Mouse (Mus musculus): ENCODE results near the gene Hes1. TPM values are rescaled to one million over a fixed set of nuclear protein-coding genes. Genes with fewer than 3 reads are reported as not detected.

Hes1 gene
- polyA plus RNA-seq, 1 experiment: 35.8 TPM

DNA sequence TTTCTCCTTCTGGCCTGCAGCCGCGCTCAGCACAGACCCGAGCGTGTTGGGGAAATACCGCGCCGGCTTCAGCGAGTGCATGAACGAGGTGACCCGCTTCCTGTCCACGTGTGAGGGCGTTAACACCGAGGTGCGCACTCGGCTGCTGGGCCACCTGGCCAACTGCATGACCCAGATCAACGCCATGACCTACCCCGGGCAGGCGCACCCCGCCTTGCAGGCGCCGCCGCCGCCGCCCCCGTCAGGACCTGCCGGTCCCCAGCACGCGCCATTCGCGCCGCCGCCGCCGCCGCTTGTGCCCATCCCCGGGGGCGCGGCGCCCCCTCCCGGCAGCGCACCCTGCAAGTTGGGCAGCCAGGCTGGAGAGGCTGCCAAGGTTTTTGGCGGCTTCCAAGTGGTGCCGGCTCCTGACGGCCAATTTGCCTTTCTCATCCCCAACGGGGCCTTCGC lies 2.7 kb downstream of the Hes1 start:
- peak overlapping the region; percentile 40 for H3ac ChIP-seq (ENCODE audit: control insufficient read depth, insufficient read length)
- H3K4me2 ChIP-seq (ENCODE audit: low read depth): peak overlapping the region; percentile 78
- H3K36me3 ChIP-seq (ENCODE audit: control insufficient read depth, insufficient read depth): no peaks in the 10 kb centered on the region
- no peak for TF ChIP-seq SRF (IDR thresholded peaks at IDR 0.05; ENCODE audit: control insufficient read depth, insufficient read length, low read depth)
- no peak for TF ChIP-seq TCF12 (IDR thresholded peaks at IDR 0.05; ENCODE audit: insufficient read depth, poor library complexity, severe bottlenecking)
- TF ChIP-seq TCF3 (IDR thresholded peaks at IDR 0.05; ENCODE audit: insufficient read length, low read depth): peak; percentile 29
- TF ChIP-seq E2F4 (IDR thresholded peaks at IDR 0.05; ENCODE audit: insufficient read depth): no peak
- peak in 1 of 3 experiments; percentile 4 for TF ChIP-seq MYOG (IDR thresholded peaks at IDR 0.05; ENCODE audit: control insufficient read depth in 1 of 3, insufficient read depth in 1 of 3, insufficient read length in 2 of 3, low read depth in 2 of 3)
- peak; percentile 76 for TF ChIP-seq POLR2A (IDR thresholded peaks at IDR 0.05; ENCODE audit: insufficient read length, low read depth)
- peak in 1 of 3 experiments; percentile 65 for TF ChIP-seq MYOD1 (IDR thresholded peaks at IDR 0.05; ENCODE audit: control insufficient read depth in 1 of 3, insufficient read length in 2 of 3, low read depth in 2 of 3)
- TF ChIP-seq REST (IDR thresholded peaks at IDR 0.05; ENCODE audit: insufficient read depth, insufficient read length): no peak
- no peak for TF ChIP-seq USF1 (IDR thresholded peaks at IDR 0.05; ENCODE audit: low read depth)
- TF ChIP-seq POLR2AphosphoS2 (IDR thresholded peaks at IDR 0.05; ENCODE audit: insufficient read length, low read depth): peak; percentile 94
- TF ChIP-seq MAX (IDR thresholded peaks at IDR 0.05; ENCODE audit: low read depth): no peak
- TF ChIP-seq CEBPB (IDR thresholded peaks at IDR 0.05; ENCODE audit: insufficient read depth, poor library complexity, severe bottlenecking): no peak
- H3K27me3 ChIP-seq (ENCODE audit: control insufficient read depth, insufficient read depth, insufficient read length): no peaks in the 10 kb centered on the region
- H3K4me3 ChIP-seq: peak overlapping the region; percentile 99
- H3K79me2 ChIP-seq (ENCODE audit: control insufficient read depth, insufficient read depth): peaks cover 29% of the 10 kb centered on the region

DNA sequence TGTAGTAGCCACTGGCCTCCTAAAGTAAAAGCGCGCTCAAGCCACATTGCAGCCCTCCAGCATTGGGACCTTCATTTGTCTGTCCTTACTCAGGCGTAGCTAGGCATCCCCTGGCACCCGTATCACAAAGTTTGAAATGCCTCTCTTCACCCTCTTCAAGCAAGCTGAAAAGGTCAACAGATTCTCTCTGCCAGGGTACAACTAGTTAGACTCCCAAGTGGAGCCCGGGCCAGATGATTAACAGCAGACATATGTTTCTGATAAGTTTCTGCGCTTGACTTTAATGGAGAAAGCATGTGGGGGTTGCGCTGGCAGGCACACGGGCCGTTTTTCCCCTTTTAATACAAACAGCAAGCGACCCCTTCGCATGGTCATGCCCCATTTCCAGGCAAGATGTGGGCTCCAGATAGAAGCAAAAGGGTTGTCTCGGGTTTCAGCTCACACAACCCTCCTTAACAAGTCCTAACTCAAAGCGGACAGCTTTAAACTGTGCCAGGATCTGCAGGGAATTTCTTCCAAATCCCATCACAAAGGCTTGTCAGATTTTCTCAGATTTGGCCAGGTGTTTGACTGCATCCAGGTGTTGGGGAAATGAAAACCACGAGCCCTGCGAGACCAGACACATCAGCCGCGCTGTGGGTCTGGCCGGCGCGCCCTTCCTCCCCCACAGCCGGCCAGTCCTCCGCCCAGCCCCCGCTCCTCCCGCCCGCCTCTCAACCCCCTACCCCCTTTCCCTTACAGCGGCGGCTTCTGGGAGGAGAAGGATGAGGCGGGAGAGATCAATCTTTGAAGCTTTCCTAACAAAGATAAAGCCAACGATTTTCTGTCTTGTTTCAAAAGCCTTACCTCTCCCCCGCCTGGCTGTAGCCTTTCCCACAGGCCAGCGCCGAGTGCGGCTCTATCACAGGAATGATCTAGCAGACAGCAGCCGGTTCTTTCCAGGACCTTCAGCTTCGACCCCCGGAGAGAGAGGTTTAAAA lies 4.1 kb downstream of the Hes1 start:
- Histone ChIP-seq H3K4me2 (ENCODE audit: low read depth) (peak overlapping the region; percentile 78), H3K79me2 (ENCODE audit: control insufficient read depth, insufficient read depth) (peaks cover 29% of the 10 kb centered on the region), H3K27me3 (ENCODE audit: control insufficient read depth, insufficient read depth, insufficient read length) (no peaks in the 10 kb centered on the region), H3K4me3 (peak overlapping the region; percentile 99), H3K36me3 (ENCODE audit: control insufficient read depth, insufficient read depth) (no peaks in the 10 kb centered on the region), H3ac (ENCODE audit: control insufficient read depth, insufficient read length) (no peak overlapping the region)
- TF ChIP-seq MYOD1 (IDR thresholded peaks at IDR 0.05; ENCODE audit: control insufficient read depth in 1 of 3, insufficient read length in 2 of 3, low read depth in 2 of 3) (peak in 1 of 3 experiments; percentile 43), SRF (IDR thresholded peaks at IDR 0.05; ENCODE audit: control insufficient read depth, insufficient read length, low read depth) (no peak), TCF3 (IDR thresholded peaks at IDR 0.05; ENCODE audit: insufficient read length, low read depth) (no peak), REST (IDR thresholded peaks at IDR 0.05; ENCODE audit: insufficient read depth, insufficient read length) (no peak), MAX (IDR thresholded peaks at IDR 0.05; ENCODE audit: low read depth) (no peak), POLR2A (IDR thresholded peaks at IDR 0.05; ENCODE audit: insufficient read length, low read depth) (peak; percentile 44), USF1 (IDR thresholded peaks at IDR 0.05; ENCODE audit: low read depth) (no peak), POLR2AphosphoS2 (IDR thresholded peaks at IDR 0.05; ENCODE audit: insufficient read length, low read depth) (peak; percentile 67)

DNA sequence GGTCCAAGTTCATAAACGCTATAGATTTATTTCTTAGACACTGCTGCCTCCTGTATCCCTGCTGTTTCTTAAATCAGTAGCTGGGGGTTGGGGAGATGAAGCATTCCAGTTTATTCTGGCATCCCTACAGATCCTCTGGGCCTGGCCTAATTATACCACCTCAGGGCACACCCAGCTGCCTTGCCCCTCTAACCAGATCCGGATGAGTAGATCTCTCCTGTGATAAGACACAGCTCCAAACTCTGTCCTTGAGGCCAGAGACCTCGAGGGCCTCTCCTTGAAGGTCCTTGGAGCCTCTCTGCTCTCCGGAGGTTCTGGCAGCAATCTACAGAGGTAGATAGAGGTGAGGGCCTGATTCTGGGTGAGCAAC lies 5.4 kb downstream of the Hes1 start:
- H3K4me3 ChIP-seq: peak overlapping the region; percentile 99
- H3K4me2 ChIP-seq (ENCODE audit: low read depth): peak overlapping the region; percentile 78
- peak overlapping the region; percentile 55 for H3ac ChIP-seq (ENCODE audit: control insufficient read depth, insufficient read length)
- TF ChIP-seq TCF12 (IDR thresholded peaks at IDR 0.05; ENCODE audit: insufficient read depth, poor library complexity, severe bottlenecking) (no peak), MYOG (IDR thresholded peaks at IDR 0.05; ENCODE audit: control insufficient read depth in 1 of 3, insufficient read depth in 1 of 3, insufficient read length in 2 of 3, low read depth in 2 of 3) (peak in 1 of 3 experiments; percentile 3), REST (IDR thresholded peaks at IDR 0.05; ENCODE audit: insufficient read depth, insufficient read length) (no peak), CEBPB (IDR thresholded peaks at IDR 0.05; ENCODE audit: insufficient read depth, poor library complexity, severe bottlenecking) (no peak), TCF3 (IDR thresholded peaks at IDR 0.05; ENCODE audit: insufficient read length, low read depth) (no peak), MYOD1 (IDR thresholded peaks at IDR 0.05; ENCODE audit: control insufficient read depth in 1 of 3, insufficient read length in 2 of 3, low read depth in 2 of 3) (peak in 1 of 3 experiments; percentile 45), E2F4 (IDR thresholded peaks at IDR 0.05; ENCODE audit: insufficient read depth) (no peak), USF1 (IDR thresholded peaks at IDR 0.05; ENCODE audit: low read depth) (no peak), SRF (IDR thresholded peaks at IDR 0.05; ENCODE audit: control insufficient read depth, insufficient read length, low read depth) (no peak), POLR2A (IDR thresholded peaks at IDR 0.05; ENCODE audit: insufficient read length, low read depth) (peak; percentile 7), MAX (IDR thresholded peaks at IDR 0.05; ENCODE audit: low read depth) (no peak), POLR2AphosphoS2 (IDR thresholded peaks at IDR 0.05; ENCODE audit: insufficient read length, low read depth) (peak; percentile 26)
- peaks cover 29% of the 10 kb centered on the region for H3K79me2 ChIP-seq (ENCODE audit: control insufficient read depth, insufficient read depth)
- H3K36me3 ChIP-seq (ENCODE audit: control insufficient read depth, insufficient read depth): no peaks in the 10 kb centered on the region
- no peaks in the 10 kb centered on the region for H3K27me3 ChIP-seq (ENCODE audit: control insufficient read depth, insufficient read depth, insufficient read length)

DNA sequence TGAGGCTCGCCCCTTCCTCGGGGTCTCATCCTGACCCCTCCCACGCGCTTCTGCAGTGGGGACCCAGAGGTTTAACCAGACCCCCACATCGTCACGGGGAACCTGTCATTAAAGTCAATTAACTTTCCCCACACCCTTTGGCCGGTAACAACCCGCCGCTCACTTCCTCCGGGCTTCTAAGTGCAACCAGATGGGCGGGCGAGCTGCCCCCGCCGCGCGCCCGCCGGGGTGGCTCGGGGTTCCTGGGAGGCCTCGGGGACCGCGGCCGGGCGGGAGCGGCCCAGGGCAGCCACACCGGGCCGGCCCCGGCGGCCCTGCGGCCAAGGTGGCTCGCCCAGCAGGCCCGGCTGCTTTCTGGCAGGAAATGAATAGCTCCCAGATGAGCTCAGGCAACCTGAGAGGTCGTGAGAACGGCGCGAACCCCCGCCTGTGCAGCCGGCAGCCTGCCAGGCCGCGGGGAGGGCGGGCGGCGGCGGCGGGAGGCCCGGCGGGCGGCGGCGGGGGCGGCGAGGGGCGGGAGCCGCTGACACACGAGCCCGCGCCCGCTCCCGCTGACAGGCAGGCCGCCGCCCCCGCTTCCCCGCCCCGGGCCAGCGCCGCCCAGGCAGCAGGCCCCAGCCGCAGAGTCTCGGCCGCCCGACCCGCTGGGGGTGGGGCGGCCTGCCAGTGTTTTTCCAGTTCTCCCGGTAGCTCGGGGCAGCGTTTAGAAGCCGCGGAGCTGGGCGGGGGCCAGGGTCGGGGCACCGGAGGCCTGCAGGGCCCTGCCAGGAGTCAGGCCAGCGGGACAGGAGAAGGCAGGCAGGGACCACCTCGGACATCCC lies 6.0 kb downstream of the Hes1 start:
- H3K4me3 ChIP-seq: peak overlapping the region; percentile 99
- H3K36me3 ChIP-seq (ENCODE audit: control insufficient read depth, insufficient read depth): no peaks in the 10 kb centered on the region
- H3ac ChIP-seq (ENCODE audit: control insufficient read depth, insufficient read length): peak overlapping the region; percentile 55
- peak in 1 of 3 experiments; percentile 48 for TF ChIP-seq MYOG (IDR thresholded peaks at IDR 0.05; ENCODE audit: control insufficient read depth in 1 of 3, insufficient read depth in 1 of 3, insufficient read length in 2 of 3, low read depth in 2 of 3)
- peak in 1 of 3 experiments; percentile 58 for TF ChIP-seq MYOD1 (IDR thresholded peaks at IDR 0.05; ENCODE audit: control insufficient read depth in 1 of 3, insufficient read length in 2 of 3, low read depth in 2 of 3)
- no peak for TF ChIP-seq USF1 (IDR thresholded peaks at IDR 0.05; ENCODE audit: low read depth)
- TF ChIP-seq SRF (IDR thresholded peaks at IDR 0.05; ENCODE audit: control insufficient read depth, insufficient read length, low read depth): no peak
- peak; percentile 2 for TF ChIP-seq TCF12 (IDR thresholded peaks at IDR 0.05; ENCODE audit: insufficient read depth, poor library complexity, severe bottlenecking)
- TF ChIP-seq TCF3 (IDR thresholded peaks at IDR 0.05; ENCODE audit: insufficient read length, low read depth): peak; percentile 49
- peak; percentile 11 for TF ChIP-seq E2F4 (IDR thresholded peaks at IDR 0.05; ENCODE audit: insufficient read depth)
- TF ChIP-seq POLR2A (IDR thresholded peaks at IDR 0.05; ENCODE audit: insufficient read length, low read depth): peak; percentile 46
- no peak for TF ChIP-seq POLR2AphosphoS2 (IDR thresholded peaks at IDR 0.05; ENCODE audit: insufficient read length, low read depth)
- H3K4me2 ChIP-seq (ENCODE audit: low read depth): peak overlapping the region; percentile 78
- peaks cover 29% of the 10 kb centered on the region for H3K79me2 ChIP-seq (ENCODE audit: control insufficient read depth, insufficient read depth)
- H3K27me3 ChIP-seq (ENCODE audit: control insufficient read depth, insufficient read depth, insufficient read length): no peaks in the 10 kb centered on the region
